Mouse (Mus musculus) lung, embryonic 14.5 days (tissue): ENCODE measurements around the gene Wdr4. TPM values are rescaled to one million over a fixed set of nuclear protein-coding genes. Genes with fewer than 3 reads are reported as not detected.

Source experiments
- ATAC-seq: fragments of 200-750 bp; cut with Nextera tagmentation; 2 replicates; pipeline ENCODE4 v1.8.0; 2017; ENCODE audit warnings: mild to moderate bottlenecking, moderate TSS enrichment, moderate library complexity; ENCODE audit not compliant: insufficient read depth
- DNase-seq: peaks from one replicate; pipeline ENCODE4 v3.0.0-alpha.2; 2015
- H3K27ac ChIP-seq: fragments of 300-500 bp; sonication (generic); 2 replicates; pipeline ENCODE4 v1.5.1; 2014; ENCODE audit warnings: low read depth, mild to moderate bottlenecking, moderate library complexity
- H3K27me3 ChIP-seq: fragments of 300-500 bp; sonication (generic); 2 replicates; pipeline ENCODE4 v1.6.1; 2014; ENCODE audit warnings: low read length, control low read depth; ENCODE audit not compliant: insufficient read depth
- H3K36me3 ChIP-seq: fragments of 300-500 bp; sonication (generic); 2 replicates; pipeline ENCODE4 v1.6.1; 2014; ENCODE audit warnings: control low read depth; ENCODE audit not compliant: insufficient read depth
- H3K4me1 ChIP-seq: fragments of 300-500 bp; sonication (generic); 2 replicates; pipeline ENCODE4 v1.6.1; 2014; ENCODE audit warnings: antibody characterized with exemption, control low read depth; ENCODE audit not compliant: insufficient read depth
- H3K4me2 ChIP-seq: fragments of 300-500 bp; sonication (generic); 2 replicates; pipeline ENCODE4 v1.6.1; 2014; ENCODE audit warnings: mild to moderate bottlenecking
- H3K4me3 ChIP-seq: fragments of 300-500 bp; sonication (generic); 2 replicates; pipeline ENCODE4 v1.5.1; 2014; ENCODE audit warnings: low read depth, low read length
- H3K9ac ChIP-seq: fragments of 300-500 bp; sonication (generic); 2 replicates; pipeline ENCODE4 v1.6.1; 2014
- H3K9me3 ChIP-seq: fragments of 300-500 bp; sonication (generic); 2 replicates; pipeline ENCODE4 v1.6.1; 2016; ENCODE audit warnings: low read depth, low read length, control low read depth
- CTCF ChIP-seq: IDR thresholded peaks from 2 replicates; pipeline ENCODE4 v1.5.1; 2016; ENCODE audit warnings: antibody characterized with exemption, low read depth
- WGBS: fragments of 180-500 bp; shearing (Covaris S2); extraction: QIAGEN DNeasy Blood & Tissue Kit; methylation state at CpG from one replicate; pipeline ENCODE4 v1.1.7; 2014; 5-methylcytosine and 5-hydroxymethylcytosine counted together
- microRNA-seq: library from miRNA; unstranded; fragments of <30 nt; microRNA quantifications from one replicate; pipeline ENCODE4, GENCODE M21; 2016; ENCODE audit warnings: borderline number of aligned reads
- polyA plus RNA-seq: library from polyadenylated mRNA; unstranded; fragments of >200 nt; fragmentation: Nextera tagmentation; extraction: Ambion mirVana; gene quantifications from 2 replicates; pipeline ENCODE4 v1.2.1, GENCODE M21; 2014

Gene Wdr4
- polyA plus RNA-seq, 1 experiment from 2014 or later, result 46.3 TPM

DNA sequence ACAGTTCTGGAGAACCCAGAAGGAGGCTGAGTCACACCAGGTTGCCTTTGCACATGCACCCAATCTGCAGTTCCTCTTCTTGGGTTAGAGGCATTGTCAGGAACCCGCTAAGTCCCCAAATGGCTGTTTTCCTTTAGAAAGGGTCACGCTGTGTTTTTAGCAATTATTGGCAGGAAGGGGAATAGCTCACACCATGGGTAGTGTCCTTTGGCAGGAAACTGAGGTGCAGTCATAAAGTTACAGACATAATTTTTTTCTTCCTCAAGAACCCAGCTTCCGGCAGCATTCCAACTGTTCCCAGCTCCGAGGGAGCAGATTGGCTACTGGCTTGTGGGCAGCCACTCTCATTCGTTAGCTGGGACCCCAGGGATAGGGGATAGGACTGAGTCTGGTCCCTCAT is 72.0 kb downstream of the Wdr4 start:
- 74% methylated on average over 5 of the region's 5 CpGs for WGBS

DNA sequence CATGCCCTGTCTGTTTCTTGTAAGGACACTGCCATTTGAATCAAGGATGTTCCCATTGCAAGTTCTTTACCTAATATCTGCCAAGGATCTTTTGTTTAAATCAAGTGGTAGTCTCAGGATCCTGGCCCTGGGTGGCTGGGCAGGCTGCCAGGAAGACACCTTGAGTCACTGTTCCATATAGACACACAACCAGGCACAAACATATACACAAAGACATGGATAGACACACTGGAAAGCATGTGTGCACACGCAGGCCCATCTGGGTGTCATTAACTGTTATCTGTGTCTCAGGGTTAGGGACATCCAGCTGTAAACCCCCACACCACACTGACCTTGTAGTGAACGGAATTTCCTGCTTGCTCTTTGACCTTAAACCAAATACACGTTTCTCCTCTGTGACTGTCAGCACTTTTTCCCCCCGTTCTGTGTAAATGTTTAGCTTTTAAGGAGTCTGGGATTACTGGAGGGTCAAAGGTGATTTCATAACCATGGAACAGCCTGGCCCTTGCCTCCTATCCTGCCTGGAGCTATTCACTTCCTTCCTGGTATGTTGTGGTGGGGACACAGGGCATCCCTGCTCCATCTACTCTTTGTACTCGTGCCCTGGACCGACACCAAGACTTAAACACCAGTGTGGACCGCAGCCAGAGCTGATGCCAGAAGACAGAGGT is 74.6 kb downstream of the Wdr4 start:
- Histone ChIP-seq H3K27ac (peak overlapping the region; percentile 24; the same call in 1 of the 2 replicates), H3K4me1 (peaks cover 6% of the 10 kb centered on the region; the same call in 1 of the 2 replicates), H3K9ac (no peak overlapping the region), H3K9me3 (no peaks in the 10 kb centered on the region), H3K4me2 (no peak overlapping the region), H3K27me3 (no peaks in the 10 kb centered on the region), H3K4me3 (no peak overlapping the region), H3K36me3 (peaks cover 14% of the 10 kb centered on the region)
- WGBS, result 15% methylated on average over 7 of the region's 7 CpGs
- DNase-seq, result peak; percentile 54
- no peak for TF ChIP-seq CTCF
- 0 out of 2 replicates have a peak, but pooled peaks have one; percentile 33 for ATAC-seq

More for the DNA sequence above, 72.0 kb downstream of the Wdr4 start:
- Histone ChIP-seq H3K4me1 (peaks cover 14% of the 10 kb centered on the region), H3K9me3 (no peaks in the 10 kb centered on the region), H3K36me3 (peaks cover 14% of the 10 kb centered on the region), H3K4me2 (no peak overlapping the region), H3K27ac (no peak overlapping the region), H3K4me3 (no peak overlapping the region), H3K27me3 (no peaks in the 10 kb centered on the region), H3K9ac (no peak overlapping the region)
- no peak for DNase-seq
- TF ChIP-seq CTCF, result no peak
- ATAC-seq, result no peak

Small RNAs within 50 kb of the gene (microRNA-seq; reads per million reads assigned to microRNA genes)
- gene Gm24970, result not detected

Other genes with a start within 250 kb of the Wdr4 start
- gene Rsph1, start 242.6 kb downstream of the Wdr4 start, polyA plus RNA-seq, result 0.78 and 0.86 TPM in 2 replicates
- gene Slc37a1, start 233.2 kb downstream of the Wdr4 start, polyA plus RNA-seq, result 5.9 and 6.9 TPM in 2 replicates
- 35.8 and 36.7 TPM in 2 replicates for gene Pde9a, start 133.8 kb downstream of the Wdr4 start, polyA plus RNA-seq
- gene Ndufv3, start 135 bp upstream of the Wdr4 start, polyA plus RNA-seq, result 238 and 257 TPM in 2 replicates
- 53.3 and 54.1 TPM in 2 replicates for gene Pknox1, start 44.8 kb upstream of the Wdr4 start, polyA plus RNA-seq
- gene Cbs, start 117.3 kb upstream of the Wdr4 start, polyA plus RNA-seq, result 2.5 and 2.7 TPM in 2 replicates
- 174 and 202 TPM in 2 replicates for gene U2af1, start 138.9 kb upstream of the Wdr4 start, polyA plus RNA-seq
- not detected in 2 replicates for gene Cryaa, start 157.8 kb upstream of the Wdr4 start, polyA plus RNA-seq